Mouse (Mus musculus): ENCODE results near the gene Mlf1. TPM values are rescaled to one million over a fixed set of nuclear protein-coding genes. Genes with fewer than 3 reads are reported as not detected.

Gene Mlf1
- polyA plus RNA-seq, 2 experiments from 2014 or later, result 2.0 to 2.7 TPM

Other genes starting within 250 kb of the Mlf1 start
- gene Gm17402, start 1.1 kb downstream of the Mlf1 start, polyA plus RNA-seq (2017; shearing (Covaris generic)), result not detected
- gene Gfm1, start 56.0 kb downstream of the Mlf1 start, polyA plus RNA-seq (2017; shearing (Covaris generic)), result 10 to 100 TPM; 36.4 to 47.3 TPM
- gene Lxn, start 89.8 kb downstream of the Mlf1 start, polyA plus RNA-seq (2017; shearing (Covaris generic)), result 100 to 1,000 TPM in 1 of 2 experiments, 10 to 100 TPM in 1; 79.7 to 111 TPM
- gene Rarres1, start 141.4 kb downstream of the Mlf1 start, polyA plus RNA-seq (2017; shearing (Covaris generic)), result under 1 TPM in 1 of 2 experiments, not detected in 1; 0.33 TPM
- 10 to 100 TPM; 42.1 to 49.2 TPM for gene Mfsd1, start 208.6 kb downstream of the Mlf1 start, polyA plus RNA-seq (2017; shearing (Covaris generic))

All from activated CD4-positive, CD25-positive, alpha-beta regulatory T cell, adult 4 months (primary cell).